Mouse (Mus musculus): ENCODE data around the gene Slco1a6. TPM values are rescaled to one million over a fixed set of nuclear protein-coding genes. Genes with fewer than 3 reads are reported as not detected.
"Not testable (repeated sequence)": the region's sequence is repeated elsewhere in the genome, so short reads cannot be mapped to it uniquely, and the experiment has no call there.

The Slco1a6 gene
- polyA plus RNA-seq (2015; fragmentation: Nextera tagmentation; extraction: Ambion mirVana), result not detected in 2 replicates

DNA sequence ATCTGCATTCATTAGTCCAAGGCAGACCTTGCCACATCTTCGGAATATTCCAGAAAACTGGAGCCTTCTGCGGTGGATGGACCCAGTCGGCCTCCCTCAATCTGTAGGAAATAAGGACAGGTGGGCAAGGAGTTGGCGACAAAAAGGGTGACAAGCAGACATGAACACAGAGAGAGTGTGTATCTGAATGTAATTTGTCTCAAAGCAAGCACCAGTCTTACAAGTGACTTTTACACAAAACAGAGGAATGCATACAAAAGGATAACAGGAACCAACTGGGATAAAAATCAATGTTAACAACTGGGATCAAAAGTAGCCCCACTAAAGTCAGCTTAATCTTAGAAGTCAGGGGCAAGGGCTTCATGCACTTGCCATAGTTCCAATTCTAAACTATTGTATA lies at the start of gene Slco1a6:
Slco1a6 (minus strand) TSS at position 101 of the 400 bp plus-strand sequence.
- H3K9me3 ChIP-seq, result no peaks in the 10 kb centered on the region
- ATAC-seq, result no peak
- H3K4me3 ChIP-seq (replicated peaks), result no peak within 1 kb of the TSS
- 94% methylated on average over 4 of the region's 4 CpGs for WGBS
- no peaks in the 10 kb centered on the region for H3K4me1 ChIP-seq (replicated peaks)
- H3K4me2 ChIP-seq (replicated peaks), result no peak within 1 kb of the TSS
- no peaks in the 10 kb centered on the region for H3K36me3 ChIP-seq
- H3K27me3 ChIP-seq, result no peaks in the 10 kb centered on the region
- H3K27ac ChIP-seq, result no peak within 1 kb of the TSS
- H3K9ac ChIP-seq (replicated peaks), result no peak within 1 kb of the TSS

DNA sequence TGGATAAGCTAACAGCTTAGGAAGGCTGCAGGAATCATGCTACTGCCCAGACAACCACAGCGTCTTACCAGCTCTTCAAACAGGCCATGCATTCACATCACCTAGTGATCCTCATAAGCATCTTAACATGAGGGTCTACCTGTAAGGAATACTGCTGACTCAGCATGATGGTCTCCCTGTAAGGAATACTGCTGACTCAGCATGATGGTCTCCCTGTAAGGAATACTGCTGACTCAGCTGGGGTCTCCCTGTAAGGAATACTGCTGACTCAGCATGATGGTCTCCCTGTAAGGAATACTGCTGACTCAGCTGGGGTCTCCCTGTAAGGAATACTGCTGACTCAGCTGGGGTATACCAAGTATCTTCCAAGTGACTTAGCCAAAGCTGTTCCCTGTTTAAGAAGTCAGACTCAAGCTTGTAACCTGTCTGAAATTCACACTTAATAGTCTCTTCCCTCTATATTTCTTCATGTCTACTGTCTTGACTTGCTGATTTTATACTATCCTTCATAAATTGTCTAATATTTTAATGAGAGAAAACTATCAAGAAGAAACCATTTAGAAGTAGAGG lies 42.5 kb upstream of the Slco1a6 start:
- not testable (repeated sequence) for H3K36me3 ChIP-seq; H3K9ac ChIP-seq (replicated peaks); H3K4me3 ChIP-seq (replicated peaks); H3K9me3 ChIP-seq; ATAC-seq; H3K4me1 ChIP-seq (replicated peaks); H3K27me3 ChIP-seq; H3K4me2 ChIP-seq (replicated peaks); H3K27ac ChIP-seq
- WGBS, result 92% methylated on average over 1 of the region's 1 CpGs

- Histone ChIP-seq H3K9ac (replicated peaks) (no peak overlapping the region), H3K27ac (no peak overlapping the region), H3K27me3 (no peaks in the 10 kb centered on the region), H3K4me1 (replicated peaks) (no peaks in the 10 kb centered on the region), H3K4me2 (replicated peaks) (no peak overlapping the region), H3K36me3 (no peaks in the 10 kb centered on the region), H3K9me3 (no peaks in the 10 kb centered on the region), H3K4me3 (replicated peaks) (no peak overlapping the region)
- 82% methylated on average over 5 of the region's 5 CpGs for WGBS
- ATAC-seq, result no peak
These were observed 36.7 kb upstream of the Slco1a6 start for GRCm38 (mm10) chr6:142245065-142245464.

- H3K27me3 ChIP-seq, result no peaks in the 10 kb centered on the region
- no peaks in the 10 kb centered on the region for H3K4me1 ChIP-seq (replicated peaks)
- no peaks in the 10 kb centered on the region for H3K9me3 ChIP-seq
- 77% methylated on average over 1 of the region's 1 CpGs for WGBS
- H3K4me2 ChIP-seq (replicated peaks), result no peak overlapping the region
- H3K9ac ChIP-seq (replicated peaks), result no peak overlapping the region
- ATAC-seq, result no peak
- no peak overlapping the region for H3K4me3 ChIP-seq (replicated peaks)
- no peak overlapping the region for H3K27ac ChIP-seq
- H3K36me3 ChIP-seq, result no peaks in the 10 kb centered on the region
These were observed 31.1 kb upstream of the Slco1a6 start for GRCm38 (mm10) chr6:142239468-142239867.

- H3K27ac ChIP-seq, result no peak overlapping the region
- H3K4me3 ChIP-seq (replicated peaks), result no peak overlapping the region
- no peaks in the 10 kb centered on the region for H3K9me3 ChIP-seq
- H3K9ac ChIP-seq (replicated peaks), result no peak overlapping the region
- ATAC-seq, result no peak
- no peaks in the 10 kb centered on the region for H3K36me3 ChIP-seq
- no peaks in the 10 kb centered on the region for H3K27me3 ChIP-seq
- H3K4me2 ChIP-seq (replicated peaks), result no peak overlapping the region
- H3K4me1 ChIP-seq (replicated peaks), result no peaks in the 10 kb centered on the region
These were observed 11.8 kb upstream of the Slco1a6 start for GRCm38 (mm10) chr6:142220138-142220537.

GRCm38 (mm10) chr6:142211821-142212220 lies 3.5 kb upstream of the Slco1a6 start:
- Histone ChIP-seq H3K9ac (replicated peaks) (no peak overlapping the region), H3K27ac (no peak overlapping the region), H3K4me2 (replicated peaks) (no peak overlapping the region), H3K27me3 (no peaks in the 10 kb centered on the region), H3K4me3 (replicated peaks) (no peak overlapping the region), H3K4me1 (replicated peaks) (no peaks in the 10 kb centered on the region), H3K9me3 (no peaks in the 10 kb centered on the region), H3K36me3 (no peaks in the 10 kb centered on the region)
- no peak for ATAC-seq

- Histone ChIP-seq H3K36me3 (no peaks in the 10 kb centered on the region), H3K4me2 (replicated peaks) (no peak overlapping the region), H3K9ac (replicated peaks) (no peak overlapping the region), H3K4me1 (replicated peaks) (no peaks in the 10 kb centered on the region), H3K9me3 (no peaks in the 10 kb centered on the region), H3K4me3 (replicated peaks) (no peak overlapping the region), H3K27me3 (no peaks in the 10 kb centered on the region), H3K27ac (no peak overlapping the region)
- ATAC-seq, result no peak
These were observed 1.4 kb upstream of the Slco1a6 start for GRCm38 (mm10) chr6:142209749-142210148.

GRCm38 (mm10) chr6:142200524-142200923 lies 7.8 kb downstream of the Slco1a6 start:
- no peak for ATAC-seq
- H3K27ac ChIP-seq, result no peak overlapping the region
- no peaks in the 10 kb centered on the region for H3K4me1 ChIP-seq (replicated peaks)
- no peak overlapping the region for H3K4me3 ChIP-seq (replicated peaks)
- no peaks in the 10 kb centered on the region for H3K9me3 ChIP-seq
- no peaks in the 10 kb centered on the region for H3K27me3 ChIP-seq
- no peak overlapping the region for H3K4me2 ChIP-seq (replicated peaks)
- H3K9ac ChIP-seq (replicated peaks), result no peak overlapping the region
- no peaks in the 10 kb centered on the region for H3K36me3 ChIP-seq

GRCm38 (mm10) chr6:142194245-142194644 lies 14.1 kb downstream of the Slco1a6 start:
- H3K9me3 ChIP-seq, result no peaks in the 10 kb centered on the region
- H3K27ac ChIP-seq, result no peak overlapping the region
- H3K36me3 ChIP-seq, result no peaks in the 10 kb centered on the region
- no peak overlapping the region for H3K9ac ChIP-seq (replicated peaks)
- no peaks in the 10 kb centered on the region for H3K4me1 ChIP-seq (replicated peaks)
- WGBS, result 91% methylated on average over 8 of the region's 8 CpGs
- no peak for ATAC-seq
- no peak overlapping the region for H3K4me2 ChIP-seq (replicated peaks)
- no peak overlapping the region for H3K4me3 ChIP-seq (replicated peaks)
- H3K27me3 ChIP-seq, result no peaks in the 10 kb centered on the region

- Histone ChIP-seq H3K4me2 (replicated peaks) (no peak overlapping the region), H3K9ac (replicated peaks) (no peak overlapping the region), H3K27ac (no peak overlapping the region), H3K36me3 (no peaks in the 10 kb centered on the region), H3K4me1 (replicated peaks) (no peaks in the 10 kb centered on the region), H3K4me3 (replicated peaks) (no peak overlapping the region), H3K9me3 (no peaks in the 10 kb centered on the region), H3K27me3 (no peaks in the 10 kb centered on the region)
- ATAC-seq, result no peak
- WGBS, result 70% methylated on average over 1 of the region's 1 CpGs
These were observed 16.4 kb downstream of the Slco1a6 start for GRCm38 (mm10) chr6:142191962-142192361.

DNA sequence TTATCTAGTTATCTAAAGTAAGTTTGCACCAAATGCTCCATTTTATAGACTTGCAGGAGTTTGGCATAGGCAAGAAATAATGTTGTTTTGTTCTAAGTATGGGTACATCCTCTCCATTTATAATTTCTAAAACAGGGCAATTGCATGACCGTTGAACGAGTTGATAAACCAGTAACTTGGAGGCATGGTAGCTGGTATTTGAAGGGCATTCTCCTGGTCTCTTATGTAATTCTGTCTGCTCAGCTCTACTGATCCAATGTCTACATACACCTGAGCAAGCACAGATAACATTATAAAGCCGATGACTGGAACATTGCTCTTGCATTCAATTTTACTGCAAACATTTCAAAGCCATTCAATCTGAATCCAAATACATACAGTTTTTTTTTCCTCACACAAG lies 20.9 kb downstream of the Slco1a6 start:
- 96% methylated on average over 3 of the region's 3 CpGs for WGBS
- no peak for ATAC-seq

GRCm38 (mm10) chr6:142185868-142186415 lies 22.4 kb downstream of the Slco1a6 start:
- Histone ChIP-seq H3K27me3 (no peaks in the 10 kb centered on the region), H3K27ac (no peak overlapping the region), H3K9ac (replicated peaks) (no peak overlapping the region), H3K4me3 (replicated peaks) (no peak overlapping the region), H3K9me3 (peaks cover 4% of the 10 kb centered on the region; the same call in 1 of the 2 replicates), H3K36me3 (no peaks in the 10 kb centered on the region), H3K4me1 (replicated peaks) (no peaks in the 10 kb centered on the region), H3K4me2 (replicated peaks) (no peak overlapping the region)
- no peak for ATAC-seq
- 89% methylated on average over 2 of the region's 2 CpGs for WGBS

More for the DNA sequence above, 20.9 kb downstream of the Slco1a6 start:
- Histone ChIP-seq H3K4me1 (replicated peaks) (no peaks in the 10 kb centered on the region), H3K4me2 (replicated peaks) (no peak overlapping the region), H3K36me3 (no peaks in the 10 kb centered on the region), H3K4me3 (replicated peaks) (no peak overlapping the region), H3K27ac (no peak overlapping the region), H3K9me3 (peaks cover 4% of the 10 kb centered on the region; the same call in 1 of the 2 replicates), H3K9ac (replicated peaks) (no peak overlapping the region), H3K27me3 (no peaks in the 10 kb centered on the region)

DNA sequence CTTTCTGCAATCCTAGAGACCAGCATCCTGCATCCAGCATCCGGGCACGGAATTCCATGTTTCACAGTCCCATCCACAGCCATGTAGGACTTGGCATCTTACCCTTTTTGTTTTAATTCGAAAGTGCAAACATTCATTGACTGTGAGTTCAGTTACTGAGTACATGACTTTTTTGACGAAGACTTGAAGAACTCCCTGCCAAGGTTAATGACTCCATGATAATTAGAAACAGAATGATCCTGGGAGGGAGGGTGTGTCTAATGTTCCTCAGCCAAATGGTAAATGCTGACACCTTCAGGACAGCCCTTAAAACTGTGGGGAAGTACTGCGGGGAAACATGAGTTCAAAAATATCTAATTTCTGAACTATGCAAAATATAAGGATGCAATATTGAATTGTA lies 44.9 kb downstream of the Slco1a6 start:
- no peak overlapping the region for H3K4me2 ChIP-seq (replicated peaks)
- no peaks in the 10 kb centered on the region for H3K36me3 ChIP-seq
- H3K27me3 ChIP-seq, result no peaks in the 10 kb centered on the region
- no peak for ATAC-seq
- no peaks in the 10 kb centered on the region for H3K4me1 ChIP-seq (replicated peaks)
- H3K4me3 ChIP-seq (replicated peaks), result no peak overlapping the region
- H3K9me3 ChIP-seq, result no peaks in the 10 kb centered on the region
- no peak overlapping the region for H3K9ac ChIP-seq (replicated peaks)
- H3K27ac ChIP-seq, result no peak overlapping the region
- 91% methylated on average over 5 of the region's 5 CpGs for WGBS
